Mouse (Mus musculus) kidney, embryonic 16.5 days (tissue): ENCODE results near the gene Serpina3g. TPM values are rescaled to one million over a fixed set of nuclear protein-coding genes. Genes with fewer than 3 reads are reported as not detected.

Source experiments
- ATAC-seq: fragments of 200-750 bp; cut with Nextera tagmentation; 2 replicates; pipeline ENCODE4 v1.8.0; 2017; ENCODE audit warnings: moderate TSS enrichment; ENCODE audit not compliant: low FRiP score, low TSS enrichment
- H3K27ac ChIP-seq: fragments of 300-500 bp; sonication (generic); 2 replicates; pipeline ENCODE4 v1.5.1; 2014; ENCODE audit warnings: low read length
- H3K27me3 ChIP-seq: fragments of 300-500 bp; sonication (generic); 2 replicates; pipeline ENCODE4 v1.6.1; 2014; ENCODE audit warnings: low read length, control low read depth, mixed read lengths; ENCODE audit not compliant: insufficient read depth
- H3K36me3 ChIP-seq: fragments of 300-500 bp; sonication (generic); 2 replicates; pipeline ENCODE4 v1.6.1; 2014; ENCODE audit warnings: low read length, control low read depth, mixed read lengths; ENCODE audit not compliant: insufficient read depth
- H3K4me1 ChIP-seq: fragments of 300-500 bp; sonication (generic); 2 replicates; pipeline ENCODE4 v1.6.1; 2014; ENCODE audit warnings: low read length, control low read depth, mixed read lengths; ENCODE audit not compliant: insufficient read depth
- H3K4me2 ChIP-seq: fragments of 300-500 bp; sonication (generic); replicated peaks from 2 replicates; pipeline ENCODE4 v1.6.1; 2014; ENCODE audit warnings: low read depth, low read length
- H3K4me3 ChIP-seq: fragments of 300-500 bp; sonication (generic); 2 replicates; pipeline ENCODE4 v1.5.1; 2014; ENCODE audit warnings: mild to moderate bottlenecking, low read length
- H3K9ac ChIP-seq: fragments of 300-500 bp; sonication (generic); replicated peaks from 2 replicates; pipeline ENCODE4 v1.6.1; 2014; ENCODE audit warnings: low read length
- H3K9me3 ChIP-seq: fragments of 300-500 bp; sonication (generic); 2 replicates; pipeline ENCODE4 v1.6.1; 2016; ENCODE audit warnings: low read length, control low read depth
- WGBS: fragments of 180-500 bp; shearing (Covaris S2); extraction: QIAGEN DNeasy Blood & Tissue Kit; methylation state at CpG from one replicate; pipeline ENCODE4 v1.1.7; 2014; 5-methylcytosine and 5-hydroxymethylcytosine counted together
- polyA plus RNA-seq: library from polyadenylated mRNA; unstranded; fragments of >200 nt; fragmentation: Nextera tagmentation; extraction: Ambion mirVana; gene quantifications from 2 replicates; pipeline ENCODE4 v1.2.1, GENCODE M21; 2015

Gene Serpina3g
- polyA plus RNA-seq, 1 experiment from 2014 or later: 9.6 TPM

- ATAC-seq: no peak
- Histone ChIP-seq H3K36me3 (no peaks in the 10 kb centered on the region), H3K9ac (no peak overlapping the region), H3K4me1 (no peaks in the 10 kb centered on the region), H3K4me2 (no peak overlapping the region), H3K27me3 (no peaks in the 10 kb centered on the region), H3K9me3 (no peaks in the 10 kb centered on the region), H3K4me3 (no peak overlapping the region), H3K27ac (no peak overlapping the region)
- WGBS: 71% methylated on average over 3 of the region's 3 CpGs
These were observed 30.3 kb downstream of the Serpina3g start for GRCm38 (mm10) chr12:104266374-104266773.

- Histone ChIP-seq H3K4me1 (no peaks in the 10 kb centered on the region), H3K36me3 (no peaks in the 10 kb centered on the region), H3K4me3 (no peak overlapping the region), H3K27me3 (no peaks in the 10 kb centered on the region), H3K4me2 (no peak overlapping the region), H3K27ac (no peak overlapping the region), H3K9me3 (no peaks in the 10 kb centered on the region), H3K9ac (no peak overlapping the region)
- no peak for ATAC-seq
- 88% methylated on average over 18 of the region's 18 CpGs for WGBS
These were observed 42.4 kb downstream of the Serpina3g start for GRCm38 (mm10) chr12:104278216-104279055.

- ATAC-seq: no peak
- no peaks in the 10 kb centered on the region for H3K4me1 ChIP-seq
- no peaks in the 10 kb centered on the region for H3K27me3 ChIP-seq
- H3K4me2 ChIP-seq: no peak overlapping the region
- H3K9ac ChIP-seq: no peak overlapping the region
- H3K27ac ChIP-seq: no peak overlapping the region
- no peaks in the 10 kb centered on the region for H3K36me3 ChIP-seq
- 3% methylated on average over 3 of the region's 3 CpGs for WGBS
- no peak overlapping the region for H3K4me3 ChIP-seq
- no peaks in the 10 kb centered on the region for H3K9me3 ChIP-seq
These were observed 43.0 kb downstream of the Serpina3g start for GRCm38 (mm10) chr12:104279056-104279435.

GRCm38 (mm10) chr12:104283380-104283779 is 47.3 kb downstream of the Serpina3g start:
- Histone ChIP-seq H3K27ac (no peak overlapping the region), H3K9ac (no peak overlapping the region), H3K36me3 (no peaks in the 10 kb centered on the region), H3K4me3 (no peak overlapping the region), H3K4me2 (no peak overlapping the region), H3K27me3 (no peaks in the 10 kb centered on the region), H3K9me3 (no peaks in the 10 kb centered on the region), H3K4me1 (no peaks in the 10 kb centered on the region)
- ATAC-seq: no peak
- WGBS: 93% methylated on average over 11 of the region's 11 CpGs

GRCm38 (mm10) chr12:104288336-104288735 is 52.3 kb downstream of the Serpina3g start:
- Histone ChIP-seq H3K9me3 (no peaks in the 10 kb centered on the region), H3K4me2 (no peak overlapping the region), H3K36me3 (no peaks in the 10 kb centered on the region), H3K9ac (no peak overlapping the region), H3K4me3 (no peak overlapping the region), H3K4me1 (no peaks in the 10 kb centered on the region), H3K27ac (no peak overlapping the region), H3K27me3 (no peaks in the 10 kb centered on the region)
- no peak for ATAC-seq

- Histone ChIP-seq H3K27me3 (no peaks in the 10 kb centered on the region), H3K36me3 (no peaks in the 10 kb centered on the region), H3K27ac (no peak overlapping the region), H3K4me2 (no peak overlapping the region), H3K4me1 (no peaks in the 10 kb centered on the region), H3K9ac (no peak overlapping the region), H3K4me3 (no peak overlapping the region), H3K9me3 (no peaks in the 10 kb centered on the region)
- WGBS: 37% methylated on average over 4 of the region's 4 CpGs
- no peak for ATAC-seq
These were observed 53.8 kb downstream of the Serpina3g start for GRCm38 (mm10) chr12:104289872-104290271.

Other genes starting within 250 kb of the Serpina3g start
- gene Serpina11, start 246.3 kb upstream of the Serpina3g start, polyA plus RNA-seq: not detected in 2 replicates
- 0.06 TPM in 1 of 2 replicates, not detected in the other for gene Serpina9, start 222.5 kb upstream of the Serpina3g start, polyA plus RNA-seq
- not detected in 2 replicates for gene Serpina12, start 191.8 kb upstream of the Serpina3g start, polyA plus RNA-seq
- 0.07 TPM in 1 of 2 replicates, not detected in the other for gene Serpina5, start 135.1 kb upstream of the Serpina3g start, polyA plus RNA-seq
- not detected in 2 replicates for gene Serpina3a, start 123.5 kb upstream of the Serpina3g start, polyA plus RNA-seq
- gene Serpina3b, start 108.2 kb upstream of the Serpina3g start, polyA plus RNA-seq: not detected in 2 replicates
- gene Serpina3c, start 82.4 kb upstream of the Serpina3g start, polyA plus RNA-seq: not detected in 2 replicates
- gene Serpina3f, start 21.7 kb upstream of the Serpina3g start, polyA plus RNA-seq: 0.07 and 0.12 TPM in 2 replicates
- 0.19 and 0.21 TPM in 2 replicates for gene Serpina3i, start 26.9 kb downstream of the Serpina3g start, polyA plus RNA-seq
- gene Serpina3j, start 78.3 kb downstream of the Serpina3g start, polyA plus RNA-seq: not detected in 2 replicates
- gene Serpina3k, start 102.2 kb downstream of the Serpina3g start, polyA plus RNA-seq: not detected in 2 replicates
- gene Serpina3m, start 102.2 kb downstream of the Serpina3g start, polyA plus RNA-seq: not detected in 2 replicates
- gene Serpina3n, start 170.5 kb downstream of the Serpina3g start, polyA plus RNA-seq: not detected in 2 replicates
- not detected in 2 replicates for gene Gsc, start 237.1 kb downstream of the Serpina3g start, polyA plus RNA-seq